In the genomic region with DNA sequence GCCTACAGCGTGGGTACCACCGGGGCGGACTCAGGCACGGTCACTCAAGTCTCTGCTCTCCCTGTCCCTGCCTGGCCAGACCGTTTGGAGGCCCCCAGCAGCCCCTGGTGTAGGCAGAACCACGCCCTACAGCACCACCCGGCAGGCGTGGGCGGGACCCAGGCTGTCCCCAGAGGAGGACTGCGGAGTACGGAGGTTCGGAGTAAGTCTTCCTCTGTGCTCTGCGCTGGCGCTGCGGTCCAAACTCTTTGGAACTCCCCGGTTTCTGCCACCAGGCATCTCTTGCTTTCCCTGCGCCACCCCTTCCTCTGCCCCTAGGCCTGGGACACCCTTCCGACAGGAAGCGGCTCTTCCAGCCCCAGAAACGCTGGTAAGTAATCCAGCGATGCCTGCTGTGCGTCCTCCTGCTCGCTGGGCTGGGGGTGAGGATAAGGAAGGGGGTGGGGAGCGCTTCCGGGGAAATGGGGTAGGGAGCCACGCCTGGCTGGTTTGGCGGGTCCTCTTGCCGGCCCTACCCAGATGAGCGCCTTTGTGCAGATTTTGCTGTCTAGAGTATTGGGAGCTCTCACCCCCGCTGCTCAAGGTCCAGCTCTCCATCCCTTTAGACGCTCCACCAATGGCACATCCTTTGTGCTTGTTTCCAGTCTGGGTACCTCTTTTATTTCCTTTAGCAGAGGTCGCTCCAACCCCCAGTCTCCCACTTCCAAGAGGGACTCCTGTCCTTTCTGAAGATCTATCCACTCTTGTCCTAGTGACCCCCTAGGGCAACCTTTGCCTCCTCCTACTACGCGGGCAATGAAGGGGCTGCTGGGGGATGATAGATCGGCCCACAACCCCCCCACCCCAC, we compare ENCODE assay signal across 8 mouse cellular contexts. TPM values are rescaled to one million over a fixed set of nuclear protein-coding genes. Genes with fewer than 3 reads are reported as not detected.
DNase-seq lines count a peak whose midpoint lies in the region; ATAC-seq and TF ChIP-seq lines count a peak whose summit lies in the region.

Gene Mical1 (plus strand): TSS at position 144 of the 847 bp plus-strand sequence.

- peak within 1 kb of the TSS; percentile 77 for H3K27ac ChIP-seq in hindbrain, embryonic 14.5 days
- H3K27ac ChIP-seq in left cerebral cortex, adult 2 months = peak within 1 kb of the TSS; percentile 83
- peak within 1 kb of the TSS; percentile 80 for H3K27ac ChIP-seq in macrophage

- H3K9ac ChIP-seq in hindbrain, embryonic 14.5 days = peak within 1 kb of the TSS; percentile 67

- no peaks in the 10 kb centered on the region for H3K36me3 ChIP-seq in hindbrain, embryonic 14.5 days (replicated peaks; ENCODE audit: control insufficient read depth, insufficient read depth)
- peaks cover 21% of the 10 kb centered on the region; the same call in 1 of the 2 replicates for H3K36me3 ChIP-seq in macrophage (ENCODE audit: inconsistent target)

- under 1% methylated on average over 35 of the region's 35 CpGs for WGBS in hindbrain, embryonic 14.5 days
- 4% methylated on average over 35 of the region's 35 CpGs for WGBS in macrophage (ENCODE audit: missing documents)

- no peak; the same call in 1 of the 2 replicates for TF ChIP-seq CTCF in left cerebral cortex, adult 2 months (IDR thresholded peaks at IDR 0.05)

- peak within 1 kb of the TSS; percentile 86 for H3K4me2 ChIP-seq in hindbrain, embryonic 14.5 days (replicated peaks)

- peaks cover 13% of the 10 kb centered on the region; the same call in 1 of the 2 replicates for H3K4me1 ChIP-seq in hindbrain, embryonic 14.5 days (replicated peaks; ENCODE audit: control insufficient read depth, insufficient read depth, low read length)

- peak; percentile 64 for DNase-seq in ES-CJ7 (ENCODE audit: low read depth, low spot score)
- peak; percentile 46 for DNase-seq in brain, adult 2 months (ENCODE audit: low read depth, low spot score)
- DNase-seq in gastrocnemius, adult 18-20 months (ENCODE audit: low spot score) = peak; percentile 69
- DNase-seq in hindbrain, embryonic 14.5 days (ENCODE audit: low spot score) = peak; percentile 32
- DNase-seq in left cerebral cortex, adult 2 months (ENCODE audit: extremely low spot score in 1 of 2, low spot score in 2 of 2) = peak; percentile 39 to 58
- peak; percentile 34 to 57 for DNase-seq in right cerebral cortex, adult 2 months (ENCODE audit: low spot score in 2 of 2)

- ATAC-seq in hindbrain, embryonic 14.5 days (ENCODE audit: low FRiP score) = peak; percentile 72
- ATAC-seq in erythroid progenitor cell, adult 5-6 weeks (replicated peaks; ENCODE audit: low FRiP score, poor library complexity, severe bottlenecking) = no peak

- intact Hi-C loops in left cerebral cortex, adult 2 months (cut with DNase I) = loop anchor here (1.0 kb wide), 1 partner anchor 14 kb away; the partner anchor contains the start of genes Ppil6 and Smpd2

- no peaks in the 10 kb centered on the region for H3K27me3 ChIP-seq in hindbrain, embryonic 14.5 days (ENCODE audit: control insufficient read depth, insufficient read depth, low read length)

- H3K4me3 ChIP-seq in hindbrain, embryonic 14.5 days (replicated peaks; ENCODE audit: low read length) = peak within 1 kb of the TSS; percentile 49
- H3K4me3 ChIP-seq in left cerebral cortex, adult 2 months = peak within 1 kb of the TSS; percentile 58
- peak within 1 kb of the TSS; percentile 78 for H3K4me3 ChIP-seq in macrophage (ENCODE audit: inconsistent target)

- peaks cover 17% of the 10 kb centered on the region; the same call in 1 of the 2 replicates for H3K79me2 ChIP-seq in macrophage (ENCODE audit: inconsistent target)

- no peaks in the 10 kb centered on the region for H3K9me3 ChIP-seq in hindbrain, embryonic 14.5 days (ENCODE audit: control insufficient read depth, low read length)

RNA-seq across cellular contexts. Expression of gene Mical1, which starts in this region (rescaled TPM):
- total RNA-seq in gastrocnemius, adult 18-20 months (2021) = 1 to 10 TPM; 4.0 to 7.8 TPM
- polyA plus RNA-seq in hindbrain, embryonic 14.5 days (2014; fragmentation: Nextera tagmentation; extraction: Ambion mirVana) = 20.6 and 22.8 TPM in 2 replicates
- total RNA-seq in left cerebral cortex, adult 2 months (2021) = 10 to 100 TPM; 22.6 to 26.0 TPM
- total RNA-seq in macrophage (2018; cell fraction: chromatin; rRNA removed) = 100 to 1,000 TPM in 8 of 26 experiments, 10 to 100 TPM in 17, 1 to 10 TPM in 1; 7.5 to 233 (median 40.5) TPM
- 10 to 100 TPM in 15 of 26 experiments, 1 to 10 TPM in 11; 7.0 to 54.9 (median 20.1) TPM for total RNA-seq in macrophage (2018; cell fraction: cytosol; rRNA removed)
- 100 to 1,000 TPM in 6 of 26 experiments, 10 to 100 TPM in 19, 1 to 10 TPM in 1; 6.0 to 163 (median 23.2) TPM for total RNA-seq in macrophage (2018; cell fraction: nucleus; rRNA removed)
- 19.5 to 33.8 TPM (median 31.3 TPM) in 3 replicates for polyA plus RNA-seq in macrophage (2018)
- total RNA-seq in erythroid progenitor cell, adult 5-6 weeks (2015; ENCODE audit: low replicate concordance) = 10.1 and 19.7 TPM in 2 replicates
- 0.76 and 11.4 TPM in 2 replicates for total RNA-seq in erythroid progenitor cell, adult 5-6 weeks (2017; ENCODE audit: low replicate concordance)
